Mouse (Mus musculus): ENCODE measurements around the gene Map7. TPM values are rescaled to one million over a fixed set of nuclear protein-coding genes. Genes with fewer than 3 reads are reported as not detected.

Map7 gene
- 9.9 and 10.9 TPM in 2 replicates for polyA plus RNA-seq (2016; fragmentation: Nextera tagmentation; extraction: Ambion mirVana)

DNA sequence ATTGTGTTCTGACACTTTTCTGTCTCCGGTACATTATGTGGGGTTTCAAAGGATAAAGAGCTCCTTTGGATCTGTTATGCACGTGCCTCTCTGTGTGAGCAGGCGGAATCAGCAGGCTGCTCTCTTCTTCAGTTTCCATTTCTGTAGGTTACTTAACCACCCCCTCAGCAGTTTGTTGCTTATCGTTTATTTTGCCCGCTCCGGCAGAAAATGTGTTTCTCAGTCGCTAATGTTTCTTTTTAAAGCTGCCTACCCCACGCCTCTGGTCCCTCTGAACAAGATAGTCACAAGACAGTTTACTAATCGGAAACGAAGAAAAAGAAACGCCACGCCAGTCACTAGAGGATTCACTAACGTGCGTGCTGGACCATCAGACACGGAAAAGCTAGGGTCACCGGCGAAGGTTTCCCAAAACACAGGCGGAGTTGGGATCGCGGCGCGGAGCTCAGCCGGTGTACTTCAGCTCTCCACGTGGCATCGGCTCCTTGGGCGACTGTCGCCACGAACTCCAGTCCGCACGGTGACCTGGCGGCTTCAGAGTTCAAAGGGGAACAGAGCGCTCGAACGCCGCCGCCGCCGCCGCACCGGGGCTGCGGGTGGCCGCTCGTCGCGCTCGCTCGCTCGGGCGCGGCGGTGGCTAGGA, at the start of gene Map7:
Gene Map7 (plus strand): TSS at position 342 of the 643 bp plus-strand sequence.
- Histone ChIP-seq H3K4me1 (peaks cover 20% of the 10 kb centered on the region), H3K4me3 (peak within 1 kb of the TSS; percentile 81), H3K27ac (replicated peaks) (peak within 1 kb of the TSS; percentile 79), H3K36me3 (no peaks in the 10 kb centered on the region), H3K9me3 (replicated peaks) (no peaks in the 10 kb centered on the region), H3K27me3 (ENCODE audit: low read depth, poor library complexity, severe bottlenecking) (peaks cover 63% of the 10 kb centered on the region)
- peak; percentile 40 for DNase-seq (ENCODE audit: low spot score)
- WGBS: 7% methylated on average over 51 of the region's 51 CpGs

DNA sequence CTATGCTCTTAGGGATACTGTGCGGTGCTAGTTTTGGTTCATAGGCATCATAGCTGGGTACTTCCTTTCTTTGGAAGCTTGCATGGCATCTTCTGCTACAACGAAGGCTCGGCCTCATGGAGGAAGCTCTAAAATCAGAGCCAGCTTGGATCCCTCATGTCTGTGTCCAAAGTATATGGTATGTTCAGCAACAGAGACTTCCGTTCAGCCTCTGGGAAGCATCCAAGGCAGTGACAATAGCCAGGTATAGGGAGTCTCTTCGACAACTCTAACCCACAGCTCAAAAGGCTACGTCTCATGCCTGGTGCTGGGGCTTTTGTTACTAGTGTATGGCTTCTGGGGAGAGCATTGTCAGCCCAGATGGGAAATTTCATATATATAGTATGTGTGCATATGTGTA, 46.8 kb upstream of the Map7 start:
- no peak for DNase-seq (ENCODE audit: low spot score)
- 95% methylated on average over 6 of the region's 6 CpGs for WGBS

DNA sequence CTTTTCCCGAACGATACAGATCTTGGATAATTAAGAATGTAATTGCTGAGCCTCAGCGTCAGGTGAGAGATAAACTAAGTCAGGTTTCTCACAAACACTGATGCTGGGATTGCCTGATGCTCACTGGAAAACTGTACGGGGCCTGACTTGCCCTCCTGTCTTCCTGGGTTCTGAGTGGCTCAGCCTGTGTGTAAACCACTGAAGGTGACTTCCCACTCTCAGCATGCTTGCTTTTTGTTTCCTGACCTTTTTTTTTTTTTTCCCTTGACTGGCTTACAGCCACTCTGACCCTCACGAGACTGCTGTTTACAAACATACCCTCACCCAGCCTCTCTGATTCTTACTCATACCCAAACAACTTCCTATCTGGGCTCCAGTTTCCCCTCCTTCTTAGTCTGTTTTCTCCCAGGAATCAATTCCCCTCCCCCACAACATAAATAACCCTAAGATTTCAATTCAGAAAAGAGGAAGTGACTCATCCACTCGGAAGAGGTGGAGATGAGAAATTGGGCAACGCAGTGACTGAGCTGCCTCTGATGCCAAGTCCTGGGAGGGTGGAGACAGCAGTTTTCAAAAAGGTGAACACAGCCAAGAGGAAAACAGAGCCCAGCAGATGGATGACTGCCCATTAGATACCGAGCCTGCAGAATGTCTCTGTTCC, 43.9 kb upstream of the Map7 start:
- no peak for DNase-seq (ENCODE audit: low spot score)
- no peaks in the 10 kb centered on the region for H3K36me3 ChIP-seq
- H3K4me1 ChIP-seq: no peaks in the 10 kb centered on the region
- no peaks in the 10 kb centered on the region for H3K9me3 ChIP-seq (replicated peaks)
- no peak overlapping the region for H3K4me3 ChIP-seq
- H3K27me3 ChIP-seq (ENCODE audit: low read depth, poor library complexity, severe bottlenecking): no peaks in the 10 kb centered on the region
- WGBS: 80% methylated on average over 8 of the region's 8 CpGs
- no peak overlapping the region for H3K27ac ChIP-seq (replicated peaks)

More for the DNA sequence above, 46.8 kb upstream of the Map7 start:
- no peaks in the 10 kb centered on the region for H3K36me3 ChIP-seq
- no peak overlapping the region for H3K27ac ChIP-seq (replicated peaks)
- H3K4me1 ChIP-seq: no peaks in the 10 kb centered on the region
- H3K9me3 ChIP-seq (replicated peaks): no peaks in the 10 kb centered on the region
- no peak overlapping the region for H3K4me3 ChIP-seq
- no peaks in the 10 kb centered on the region for H3K27me3 ChIP-seq (ENCODE audit: low read depth, poor library complexity, severe bottlenecking)

DNA sequence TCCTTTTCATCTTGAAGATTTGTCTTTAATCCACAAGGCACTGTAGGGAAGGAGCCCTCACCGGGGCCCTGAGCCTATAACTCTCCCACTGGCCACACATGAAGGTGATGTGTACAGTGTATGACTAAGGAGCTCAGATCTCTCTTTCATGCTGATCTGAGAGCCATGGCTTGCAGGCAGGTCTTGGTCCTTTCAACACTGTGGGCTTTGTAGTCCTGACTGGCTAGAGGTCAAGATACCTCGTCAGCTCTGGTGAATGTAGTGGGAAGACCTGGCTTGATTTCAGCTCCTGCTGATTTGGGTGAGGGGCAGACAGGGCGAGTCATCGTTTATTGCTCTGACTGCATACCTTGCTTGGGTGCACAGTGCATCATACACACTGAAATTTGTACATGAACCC, 42.7 kb upstream of the Map7 start:
- H3K9me3 ChIP-seq (replicated peaks): no peaks in the 10 kb centered on the region

DNA sequence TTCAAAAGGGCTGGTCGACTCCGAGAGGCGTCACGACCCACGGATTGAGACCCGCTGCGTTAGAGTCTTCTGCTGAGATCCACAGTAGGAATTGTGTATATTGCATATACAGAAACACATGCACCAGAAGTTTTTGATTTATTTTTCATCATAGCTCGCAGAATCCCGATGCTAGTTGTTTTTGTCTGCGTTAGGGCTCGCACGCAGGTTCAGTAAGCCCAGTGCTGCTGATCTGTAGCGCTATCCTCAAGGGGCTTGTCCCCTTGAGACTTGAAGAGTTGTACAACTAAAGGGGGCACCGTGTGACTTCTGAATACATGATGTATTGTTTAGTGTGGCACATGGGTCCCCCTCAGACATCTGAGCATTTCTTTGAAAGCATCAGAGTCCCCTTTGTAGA, 41.2 kb upstream of the Map7 start:
- Histone ChIP-seq H3K27me3 (ENCODE audit: low read depth, poor library complexity, severe bottlenecking) (no peaks in the 10 kb centered on the region), H3K36me3 (no peaks in the 10 kb centered on the region), H3K9me3 (replicated peaks) (no peaks in the 10 kb centered on the region), H3K4me1 (no peaks in the 10 kb centered on the region), H3K27ac (replicated peaks) (no peak overlapping the region), H3K4me3 (no peak overlapping the region)
- DNase-seq (ENCODE audit: low spot score): no peak
- 98% methylated on average over 14 of the region's 14 CpGs for WGBS

More for the DNA sequence above, 42.7 kb upstream of the Map7 start:
- Histone ChIP-seq H3K4me1 (no peaks in the 10 kb centered on the region), H3K4me3 (no peak overlapping the region), H3K27me3 (ENCODE audit: low read depth, poor library complexity, severe bottlenecking) (no peaks in the 10 kb centered on the region), H3K27ac (replicated peaks) (no peak overlapping the region), H3K36me3 (no peaks in the 10 kb centered on the region)
- 83% methylated on average over 4 of the region's 4 CpGs for WGBS
- DNase-seq (ENCODE audit: low spot score): no peak

DNA sequence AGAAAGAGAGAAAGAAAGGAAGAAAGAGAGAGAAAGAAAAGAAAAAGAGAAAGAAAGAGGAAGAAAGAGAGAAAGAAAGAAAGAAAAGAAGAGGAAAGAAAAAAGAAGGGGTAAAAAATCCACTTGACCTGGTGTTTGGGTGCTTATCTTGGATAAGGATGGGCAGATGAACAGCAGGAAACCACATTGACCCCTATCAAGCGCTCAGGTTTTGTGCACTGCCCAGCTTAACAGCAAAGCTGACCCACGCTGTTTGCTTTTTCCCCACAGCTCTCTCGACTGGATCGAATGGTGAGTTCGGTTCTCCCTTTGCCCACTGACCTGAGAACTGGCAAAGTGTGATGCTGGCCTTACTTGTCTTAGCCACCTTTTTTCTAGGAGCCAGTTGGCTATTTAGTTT, 36.8 kb upstream of the Map7 start:
- Histone ChIP-seq H3K9me3 (replicated peaks) (no peaks in the 10 kb centered on the region), H3K36me3 (no peaks in the 10 kb centered on the region), H3K27ac (replicated peaks) (no peak overlapping the region), H3K27me3 (ENCODE audit: low read depth, poor library complexity, severe bottlenecking) (no peaks in the 10 kb centered on the region), H3K4me3 (no peak overlapping the region), H3K4me1 (no peaks in the 10 kb centered on the region)
- no peak for DNase-seq (ENCODE audit: low spot score)
- WGBS: 88% methylated on average over 5 of the region's 5 CpGs

DNA sequence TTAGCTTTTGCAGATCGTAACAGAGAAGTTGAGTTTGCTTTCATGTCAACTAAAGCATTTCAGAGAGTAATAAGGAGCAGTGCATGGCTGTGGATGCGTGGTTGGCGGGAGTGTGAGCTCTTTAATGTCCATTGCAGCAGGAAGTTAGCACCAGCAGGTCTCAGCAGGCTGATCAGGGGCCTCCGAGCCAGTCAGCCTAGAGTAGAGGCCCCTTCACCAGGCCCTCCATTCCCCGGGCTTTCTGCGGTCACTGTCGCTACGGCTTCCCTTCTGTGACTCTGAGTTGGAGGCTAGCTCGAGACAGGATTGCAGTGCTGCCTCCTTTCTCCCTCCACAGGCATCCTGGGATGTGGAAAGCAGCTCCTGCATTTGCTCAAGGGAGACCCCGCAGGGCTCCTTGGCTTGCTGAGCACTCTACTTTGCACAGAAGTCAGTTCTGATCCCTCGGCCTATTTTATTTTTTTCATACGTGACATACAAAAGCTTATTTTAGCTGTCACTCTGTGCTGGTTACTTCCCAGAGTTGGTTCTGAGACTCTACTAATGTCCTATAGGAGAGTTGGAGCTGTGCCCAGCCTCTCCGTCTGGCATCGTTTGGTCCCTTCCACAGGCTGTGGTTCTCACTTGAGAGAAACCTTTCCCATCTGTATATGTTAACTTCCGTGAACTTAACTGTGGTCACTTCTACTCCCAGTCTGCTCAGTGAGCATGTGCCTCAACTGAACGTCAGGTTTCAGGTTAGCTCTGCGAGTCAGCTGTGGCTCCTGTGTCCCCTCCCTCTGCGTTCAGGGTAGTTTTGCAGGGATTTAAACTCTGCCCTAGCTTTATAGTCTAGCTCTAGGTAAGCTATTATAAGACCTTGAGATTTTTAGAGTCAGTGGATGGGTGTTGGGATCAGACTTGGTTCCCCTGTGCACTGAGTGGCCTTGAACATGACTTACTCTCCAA, 36.0 kb upstream of the Map7 start:
- 88% methylated on average over 18 of the region's 18 CpGs for WGBS
- Histone ChIP-seq H3K9me3 (replicated peaks) (no peaks in the 10 kb centered on the region), H3K36me3 (no peaks in the 10 kb centered on the region), H3K4me3 (no peak overlapping the region), H3K27ac (replicated peaks) (no peak overlapping the region), H3K4me1 (0 out of 2 replicates have a peak, but pooled peaks cover 6% of the 10 kb centered on the region), H3K27me3 (ENCODE audit: low read depth, poor library complexity, severe bottlenecking) (no peaks in the 10 kb centered on the region)
- no peak for DNase-seq (ENCODE audit: low spot score)

DNA sequence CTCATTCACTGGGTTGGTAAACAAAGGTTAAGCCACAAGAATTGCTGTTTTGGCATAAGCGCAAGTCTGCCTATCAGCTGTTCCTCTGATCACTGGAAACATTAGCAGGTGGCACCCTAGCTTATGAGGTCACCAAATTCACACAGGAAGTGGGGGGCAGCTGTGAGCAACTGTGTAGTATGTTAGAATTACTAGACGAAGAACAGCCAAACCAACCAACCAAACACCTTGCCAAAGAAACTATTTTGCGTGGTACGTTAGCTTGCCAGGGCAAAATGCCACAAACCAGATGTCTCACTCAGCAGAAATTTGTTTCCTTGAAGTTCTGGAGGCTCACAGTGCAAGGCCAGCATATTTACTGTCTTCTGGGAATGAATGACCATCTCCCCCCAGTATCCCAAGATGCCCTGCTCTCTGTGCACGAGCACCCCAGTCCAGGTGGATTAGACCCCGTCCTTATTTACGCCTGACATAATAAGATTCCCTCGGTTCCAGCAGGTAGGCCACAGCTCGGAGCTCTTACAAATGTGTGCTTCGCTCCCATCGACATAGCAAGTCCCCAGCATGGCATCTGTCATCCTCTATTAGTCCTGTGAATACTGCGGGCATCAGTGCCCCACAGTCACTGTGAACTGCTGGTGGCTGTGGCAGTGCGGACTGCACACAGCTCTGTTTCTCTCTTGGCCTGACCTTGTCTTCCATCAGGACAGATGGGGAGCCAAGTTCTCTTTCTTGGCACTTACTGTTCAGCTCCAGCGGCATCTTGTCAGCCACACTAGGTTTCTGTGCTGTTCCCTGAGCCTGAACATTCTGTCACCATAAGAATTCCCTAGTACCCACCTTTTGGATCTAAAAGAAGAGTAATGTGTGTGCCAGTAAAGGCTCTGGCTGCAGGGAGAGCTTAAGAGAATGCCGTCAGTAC, 28.5 kb upstream of the Map7 start:
- H3K9me3 ChIP-seq (replicated peaks): no peaks in the 10 kb centered on the region
- no peak overlapping the region for H3K4me3 ChIP-seq
- 0 out of 2 replicates have a peak, but pooled peaks cover 10% of the 10 kb centered on the region for H3K4me1 ChIP-seq
- no peak overlapping the region for H3K27ac ChIP-seq (replicated peaks)
- H3K27me3 ChIP-seq (ENCODE audit: low read depth, poor library complexity, severe bottlenecking): no peaks in the 10 kb centered on the region
- no peaks in the 10 kb centered on the region for H3K36me3 ChIP-seq
- 93% methylated on average over 15 of the region's 15 CpGs for WGBS
- no peak for DNase-seq (ENCODE audit: low spot score)

DNA sequence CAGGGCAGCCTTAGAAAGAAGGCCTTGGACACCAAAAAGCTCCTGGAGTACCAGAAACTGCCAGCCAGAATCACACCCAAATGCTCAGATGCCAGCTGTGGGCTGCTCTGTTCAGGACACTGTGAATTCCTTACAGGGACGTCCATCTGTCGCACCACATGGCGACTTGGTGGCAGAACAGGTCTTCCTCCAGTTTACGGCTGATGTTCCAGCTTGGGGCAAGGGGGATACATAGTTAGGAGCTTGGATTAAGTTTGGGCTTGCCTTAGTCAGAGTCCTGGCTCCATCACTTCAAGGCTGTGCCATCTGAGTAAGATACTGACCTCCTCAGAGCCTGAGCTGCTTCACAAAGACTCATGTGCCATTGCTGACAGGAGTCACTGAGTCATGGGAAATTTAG, 26.3 kb upstream of the Map7 start:
- Histone ChIP-seq H3K9me3 (replicated peaks) (no peaks in the 10 kb centered on the region), H3K36me3 (no peaks in the 10 kb centered on the region), H3K4me3 (no peak overlapping the region), H3K4me1 (0 out of 2 replicates have a peak, but pooled peaks cover 6% of the 10 kb centered on the region), H3K27ac (replicated peaks) (no peak overlapping the region), H3K27me3 (ENCODE audit: low read depth, poor library complexity, severe bottlenecking) (no peaks in the 10 kb centered on the region)
- 92% methylated on average over 4 of the region's 4 CpGs for WGBS
- DNase-seq (ENCODE audit: low spot score): no peak

DNA sequence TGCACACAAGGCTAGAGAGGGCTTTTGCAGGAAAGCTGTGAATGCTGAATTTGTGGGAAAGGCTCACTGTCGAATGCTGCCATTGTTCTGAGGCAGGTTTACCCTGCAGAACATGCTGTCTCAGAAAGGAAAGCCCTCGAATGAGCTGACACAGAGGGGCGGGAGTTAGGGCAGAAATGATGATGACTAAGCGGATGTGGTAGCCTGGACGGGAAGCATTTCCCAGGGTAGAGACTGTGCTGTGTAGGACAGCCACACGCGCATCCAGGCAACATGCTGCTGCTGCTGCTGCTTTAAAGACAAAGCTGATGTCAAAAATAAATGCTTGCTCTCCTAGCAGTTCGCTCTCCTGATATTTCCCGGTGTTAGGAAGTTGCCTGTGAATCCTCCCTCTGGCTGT, 24.9 kb upstream of the Map7 start:
- Histone ChIP-seq H3K4me3 (no peak overlapping the region), H3K27ac (replicated peaks) (no peak overlapping the region), H3K36me3 (no peaks in the 10 kb centered on the region), H3K4me1 (0 out of 2 replicates have a peak, but pooled peaks cover 4% of the 10 kb centered on the region), H3K27me3 (ENCODE audit: low read depth, poor library complexity, severe bottlenecking) (no peaks in the 10 kb centered on the region), H3K9me3 (replicated peaks) (no peaks in the 10 kb centered on the region)
- DNase-seq (ENCODE audit: low spot score): no peak
- WGBS: 74% methylated on average over 9 of the region's 9 CpGs

DNA sequence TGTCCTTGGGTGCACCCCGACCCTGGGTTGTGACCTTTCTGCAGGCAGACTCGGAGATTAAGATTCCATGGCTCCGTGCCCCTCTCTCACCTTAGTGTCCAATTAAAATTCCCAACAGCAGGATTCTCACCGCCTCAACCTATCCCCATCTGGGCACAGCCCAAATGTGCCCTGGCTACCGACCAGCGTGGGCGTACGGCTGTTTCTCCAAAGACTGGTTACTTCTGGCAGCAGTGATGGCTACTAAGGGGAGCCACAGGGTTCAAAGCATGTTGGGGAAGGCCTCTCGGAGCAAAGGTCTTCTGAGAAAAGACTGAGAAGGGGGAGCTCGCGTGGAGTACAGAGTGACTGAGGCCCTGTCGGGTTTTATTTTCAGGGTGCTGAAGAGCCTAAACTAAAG, 23.7 kb upstream of the Map7 start:
- Histone ChIP-seq H3K4me1 (0 out of 2 replicates have a peak, but pooled peaks cover 4% of the 10 kb centered on the region), H3K36me3 (no peaks in the 10 kb centered on the region), H3K9me3 (replicated peaks) (no peaks in the 10 kb centered on the region), H3K27ac (replicated peaks) (no peak overlapping the region), H3K27me3 (ENCODE audit: low read depth, poor library complexity, severe bottlenecking) (no peaks in the 10 kb centered on the region), H3K4me3 (no peak overlapping the region)
- WGBS: 86% methylated on average over 12 of the region's 12 CpGs
- no peak for DNase-seq (ENCODE audit: low spot score)

DNA sequence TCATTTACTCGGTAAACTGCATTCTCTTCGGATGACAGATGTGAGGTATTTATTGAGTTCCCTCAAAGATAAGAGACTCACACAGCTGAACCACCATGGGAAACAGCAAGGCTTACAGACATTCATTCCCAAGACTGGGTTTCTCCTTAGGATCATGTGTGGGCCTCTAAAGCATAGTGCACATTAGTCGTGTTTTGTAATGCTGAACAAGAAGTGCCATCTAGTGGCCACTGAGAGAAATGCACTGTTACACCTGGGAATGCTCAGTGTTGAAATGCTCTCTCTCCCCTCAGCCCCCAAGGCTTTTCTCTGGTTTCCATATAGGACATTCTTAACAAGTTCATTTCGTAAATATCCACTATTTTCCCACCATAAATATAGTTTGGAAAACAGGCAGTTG, 23.0 kb upstream of the Map7 start:
- Histone ChIP-seq H3K4me3 (no peak overlapping the region), H3K36me3 (no peaks in the 10 kb centered on the region), H3K27me3 (ENCODE audit: low read depth, poor library complexity, severe bottlenecking) (no peaks in the 10 kb centered on the region), H3K9me3 (replicated peaks) (no peaks in the 10 kb centered on the region), H3K4me1 (0 out of 2 replicates have a peak, but pooled peaks cover 4% of the 10 kb centered on the region), H3K27ac (replicated peaks) (no peak overlapping the region)
- WGBS: 54% methylated on average over 4 of the region's 4 CpGs
- peak; percentile 48 for DNase-seq (ENCODE audit: low spot score)

Measured in midbrain, embryonic 10.5 days (tissue).